8 mouse cellular contexts compared by ENCODE assay signal in the genomic region with DNA sequence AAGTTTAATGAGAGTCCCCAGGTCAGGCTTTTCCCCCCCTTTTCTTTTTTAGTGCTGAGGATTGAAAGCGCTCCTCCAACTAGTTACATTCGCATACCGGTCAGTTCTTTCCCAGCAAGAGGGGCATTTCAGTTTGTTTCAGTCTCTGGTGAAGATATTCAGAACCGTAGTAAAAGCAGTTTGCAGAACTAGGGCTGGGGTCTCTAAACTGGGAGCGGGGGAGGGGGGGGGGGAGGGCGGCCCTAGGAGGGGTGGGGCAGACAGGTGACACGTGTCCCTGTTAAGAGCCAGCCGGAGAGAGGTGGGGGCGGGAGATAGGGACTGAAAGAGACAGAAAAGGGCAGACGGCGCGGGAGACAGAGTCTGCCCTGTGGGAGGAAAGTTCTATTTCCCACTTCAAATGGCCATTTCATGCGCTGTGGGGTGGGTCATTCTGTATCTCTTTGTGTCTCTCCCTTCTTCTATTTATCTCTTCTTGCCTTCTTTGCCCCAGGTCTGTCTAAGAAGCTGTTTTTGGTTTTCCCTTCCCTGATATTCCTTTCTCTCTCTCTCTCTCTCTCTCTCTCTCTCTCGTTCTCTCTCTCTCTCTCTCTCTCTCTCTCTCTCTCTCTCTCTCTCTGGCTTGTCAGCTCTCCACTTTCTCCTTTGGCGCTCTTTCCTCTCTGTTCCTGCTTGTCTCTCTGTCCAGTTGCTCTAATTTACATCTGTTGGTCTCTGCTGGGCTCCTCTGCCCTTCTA. TPM values are rescaled to one million over a fixed set of nuclear protein-coding genes. Genes with fewer than 3 reads are reported as not detected.
A peak's percentile ranks its signal among the peaks of the same experiment; 100 is the strongest.
DNase-seq lines count a peak whose midpoint lies in the region; ATAC-seq and TF ChIP-seq lines count a peak whose summit lies in the region.

Slc38a5 (plus strand) TSS at position 51 of the 738 bp plus-strand sequence.

- H3K4me3 ChIP-seq in heart, postnatal 0 days (ENCODE audit: low read depth, low read length) = peak within 1 kb of the TSS; percentile 34
- H3K4me3 ChIP-seq in bone marrow, adult 2 months (replicated peaks; ENCODE audit: control insufficient read depth, low read depth, low read length) = peak within 1 kb of the TSS; percentile 74
- H3K4me3 ChIP-seq in forebrain, embryonic 14.5 days (ENCODE audit: low read depth, low read length) = no peak within 1 kb of the TSS
- peak within 1 kb of the TSS; percentile 67 to 89 for H3K4me3 ChIP-seq in liver, embryonic 14.5 days (ENCODE audit: insufficient read depth in 1 of 2, low read depth in 2 of 2, low read length in 2 of 2)

- 23% methylated on average over 13 of the region's 15 CpGs for WGBS in heart, postnatal 0 days
- 17% methylated on average over 13 of the region's 15 CpGs for WGBS in bone marrow, adult 2 months
- WGBS in forebrain, embryonic 14.5 days = 32% methylated on average over 10 of the region's 15 CpGs
- WGBS in liver, embryonic 14.5 days (ENCODE audit: insufficient replicate concordance) = 11% methylated on average over 14 of the region's 15 CpGs

- H3K27me3 ChIP-seq in heart, postnatal 0 days (ENCODE audit: control insufficient read depth, insufficient read depth, low read length) = no peaks in the 10 kb centered on the region
- H3K27me3 ChIP-seq in forebrain, embryonic 14.5 days (replicated peaks; ENCODE audit: control insufficient read depth, insufficient read depth, low read length) = no peaks in the 10 kb centered on the region
- H3K27me3 ChIP-seq in liver, embryonic 14.5 days (ENCODE audit: control insufficient read depth, insufficient read depth, low read length) = no peaks in the 10 kb centered on the region

- TF ChIP-seq CTCF in heart, postnatal 0 days (IDR thresholded peaks at IDR 0.05; ENCODE audit: low read depth) = no peak
- TF ChIP-seq CTCF in bone marrow, adult 2 months (IDR thresholded peaks at IDR 0.05; ENCODE audit: control insufficient read depth, insufficient read depth, low read length) = no peak
- no peak for TF ChIP-seq CTCF in liver, embryonic 14.5 days (IDR thresholded peaks at IDR 0.05; ENCODE audit: low read depth)

- no peak for TF ChIP-seq POLR2A in bone marrow, adult 2 months (IDR thresholded peaks at IDR 0.05; ENCODE audit: borderline replicate concordance, control insufficient read depth, low read depth, low read length)

- ATAC-seq in heart, postnatal 0 days (ENCODE audit: insufficient read depth, low read depth) = no peak
- no peak for ATAC-seq in forebrain, embryonic 14.5 days
- ATAC-seq in liver, embryonic 14.5 days (ENCODE audit: insufficient read depth) = peak; percentile 69
- no peak for ATAC-seq in CD4-positive, CD25-positive, alpha-beta regulatory T cell, adult 4 months

- H3K27ac ChIP-seq in heart, postnatal 0 days (ENCODE audit: low read depth) = no peak within 1 kb of the TSS
- H3K27ac ChIP-seq in bone marrow, adult 2 months (ENCODE audit: control insufficient read depth, insufficient read depth, low read depth, low read length, poor library complexity) = no peak within 1 kb of the TSS
- no peak within 1 kb of the TSS for H3K27ac ChIP-seq in forebrain, embryonic 14.5 days (ENCODE audit: low read depth, low read length)
- peak within 1 kb of the TSS; percentile 62 for H3K27ac ChIP-seq in liver, embryonic 14.5 days

- H3K9ac ChIP-seq in heart, postnatal 0 days (replicated peaks; ENCODE audit: low read depth, low read length) = no peak within 1 kb of the TSS
- H3K9ac ChIP-seq in forebrain, embryonic 14.5 days (ENCODE audit: low read length) = no peak within 1 kb of the TSS
- H3K9ac ChIP-seq in liver, embryonic 14.5 days (replicated peaks) = peak within 1 kb of the TSS; percentile 67

- H3K36me3 ChIP-seq in heart, postnatal 0 days (replicated peaks; ENCODE audit: control insufficient read depth, insufficient read depth, low read length) = no peaks in the 10 kb centered on the region
- no peaks in the 10 kb centered on the region for H3K36me3 ChIP-seq in forebrain, embryonic 14.5 days (ENCODE audit: control insufficient read depth, insufficient read depth, low read length)
- no peaks in the 10 kb centered on the region for H3K36me3 ChIP-seq in liver, embryonic 14.5 days (replicated peaks; ENCODE audit: control insufficient read depth, insufficient read depth, low read depth)

- no peaks in the 10 kb centered on the region for H3K4me1 ChIP-seq in heart, postnatal 0 days (ENCODE audit: control insufficient read depth, insufficient read depth)
- no peaks in the 10 kb centered on the region for H3K4me1 ChIP-seq in bone marrow, adult 2 months (ENCODE audit: control insufficient read depth, insufficient read depth, low read length)
- no peaks in the 10 kb centered on the region for H3K4me1 ChIP-seq in forebrain, embryonic 14.5 days (ENCODE audit: control insufficient read depth, insufficient read depth, low read length)
- H3K4me1 ChIP-seq in liver, embryonic 14.5 days (replicated peaks; ENCODE audit: control insufficient read depth in 2 of 2, insufficient read depth in 2 of 2, low read length in 1 of 2) = peaks cover 2 to 12% of the 10 kb centered on the region in 2 experiments; a peak in 3 of 4 replicates

- no peaks in the 10 kb centered on the region for H3K9me3 ChIP-seq in heart, postnatal 0 days (replicated peaks; ENCODE audit: control insufficient read depth, low read length)
- H3K9me3 ChIP-seq in forebrain, embryonic 14.5 days (replicated peaks; ENCODE audit: control insufficient read depth, low read length) = no peaks in the 10 kb centered on the region
- no peaks in the 10 kb centered on the region for H3K9me3 ChIP-seq in liver, embryonic 14.5 days (ENCODE audit: control insufficient read depth, low read length)

- no peak for TF ChIP-seq EP300 in heart, postnatal 0 days (IDR thresholded peaks at IDR 0.05; ENCODE audit: low read depth)
- TF ChIP-seq EP300 in liver, embryonic 14.5 days (IDR thresholded peaks at IDR 0.05; ENCODE audit: low read depth) = no peak

- H3K4me2 ChIP-seq in heart, postnatal 0 days (ENCODE audit: low read depth, low read length) = peak within 1 kb of the TSS; percentile 53
- peak within 1 kb of the TSS; percentile 24 for H3K4me2 ChIP-seq in forebrain, embryonic 14.5 days (ENCODE audit: low read length)
- H3K4me2 ChIP-seq in liver, embryonic 14.5 days (ENCODE audit: low read depth) = peak within 1 kb of the TSS; percentile 77

- no peak for DNase-seq in heart, postnatal 0 days (ENCODE audit: low spot score)
- DNase-seq in heart, adult 8-10 months (ENCODE audit: low spot score) = no peak
- DNase-seq in forebrain, embryonic 14.5 days (ENCODE audit: low spot score) = no peak
- DNase-seq in liver, embryonic 14.5 days (ENCODE audit: low read depth in 3 of 3, low spot score in 3 of 3) = peak in 1 of 3 experiments; percentile 35
- no peak for DNase-seq in adrenal gland, postnatal 14 days
- no peak for DNase-seq in layer of hippocampus, adult 8-10 months (ENCODE audit: low spot score in 2 of 2)

RNA-seq across cellular contexts. Expression of gene Slc38a5, which starts in this region (rescaled TPM):
- total RNA-seq in heart, postnatal 0 days (2014; rRNA removed; ENCODE audit: low replicate concordance) = 10.5 and 20.4 TPM in 2 replicates
- polyA plus RNA-seq in heart, postnatal 0 days (2015; fragmentation: Nextera tagmentation; extraction: Ambion mirVana) = 5.0 and 5.8 TPM in 2 replicates
- under 1 TPM in 3 of 4 experiments, not detected in 1; 0.31 to 0.98 (median 0.43) TPM for total RNA-seq in heart, adult 8-10 months (2022)
- polyA plus RNA-seq in bone marrow, adult 2 months (2011; ENCODE audit: insufficient read depth, insufficient read length, low replicate concordance, missing spikeins) = 106 and 143 TPM in 2 replicates
- 42.8 and 48.3 TPM in 2 replicates for polyA plus RNA-seq in forebrain, embryonic 14.5 days (2014; fragmentation: Nextera tagmentation; extraction: Ambion mirVana)
- 45.7 and 54.8 TPM in 2 replicates for polyA plus RNA-seq in liver, embryonic 14.5 days (2012; rRNA removed)
- 73.4 and 84.8 TPM in 2 replicates for polyA plus RNA-seq in liver, embryonic 14.5 days (2014; fragmentation: Nextera tagmentation; extraction: Ambion mirVana)
- total RNA-seq in adrenal gland, postnatal 14 days (2021) = 2.5 TPM in 1 of 2 replicates, not detected in the other
- total RNA-seq in layer of hippocampus, adult 8-10 months (2022) = 1 to 10 TPM; 2.1 to 4.0 (median 3.6) TPM
- not detected for polyA plus RNA-seq in CD4-positive, CD25-positive, alpha-beta regulatory T cell, adult 4 months (2017; shearing (Covaris generic))

Comparison
In these comparisons a context has a peak if more than half of its experiments do, and no peak if none do; other contexts are left out.
1. H3K4me2 ChIP-seq: peak in every context shown above with its lines; median percentile 77 in liver, embryonic 14.5 days; 53 in heart, postnatal 0 days; 24 in forebrain, embryonic 14.5 days.